Mouse (Mus musculus): ENCODE data around the gene Idh3a. TPM values are rescaled to one million over a fixed set of nuclear protein-coding genes. Genes with fewer than 3 reads are reported as not detected.

The Idh3a gene
- total RNA-seq, 2 experiments from 2014 or later = 194 to 212 TPM

DNA sequence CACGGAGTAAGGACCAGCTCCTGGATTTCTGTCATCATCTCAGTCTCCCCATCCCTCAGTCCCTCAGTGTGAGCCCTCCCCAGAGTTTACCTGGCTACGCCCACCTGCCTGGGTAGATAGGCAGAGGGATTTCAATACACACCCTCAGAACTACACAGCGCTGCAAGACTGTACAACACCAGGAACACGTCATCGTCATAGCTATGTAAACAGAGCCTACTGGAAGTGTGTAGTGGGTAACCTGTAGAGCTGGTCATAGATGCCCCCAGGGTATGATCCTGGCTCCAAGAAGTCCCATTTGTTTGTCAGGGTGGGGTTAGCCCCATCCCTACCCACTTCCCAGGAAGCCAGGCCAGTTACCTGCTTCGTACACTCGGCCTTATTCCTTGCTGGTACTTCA lies 57.0 kb downstream of the Idh3a start:
- DNase-seq (ENCODE audit: low spot score in 2 of 2) = no peak

DNA sequence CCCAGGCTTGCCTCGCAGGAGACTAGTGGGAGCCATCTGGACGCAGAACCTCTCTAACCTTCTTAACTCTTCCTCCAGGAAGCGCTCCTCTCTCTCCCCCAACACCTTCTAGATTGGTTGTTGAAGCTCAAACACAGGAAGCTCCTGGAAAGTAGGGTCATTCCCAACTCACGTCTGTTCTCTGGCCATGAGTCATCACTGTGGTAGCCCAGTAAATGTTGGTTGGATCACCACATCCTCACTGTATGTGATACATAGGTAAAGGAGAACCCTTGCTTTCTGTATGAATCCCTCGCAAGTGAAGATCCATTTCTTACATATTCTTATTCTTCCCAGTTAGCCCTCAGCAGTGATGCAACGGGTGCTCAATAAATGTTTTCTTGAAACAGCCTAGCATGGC lies 59.4 kb downstream of the Idh3a start:
- no peak for DNase-seq (ENCODE audit: low spot score in 2 of 2)

DNA sequence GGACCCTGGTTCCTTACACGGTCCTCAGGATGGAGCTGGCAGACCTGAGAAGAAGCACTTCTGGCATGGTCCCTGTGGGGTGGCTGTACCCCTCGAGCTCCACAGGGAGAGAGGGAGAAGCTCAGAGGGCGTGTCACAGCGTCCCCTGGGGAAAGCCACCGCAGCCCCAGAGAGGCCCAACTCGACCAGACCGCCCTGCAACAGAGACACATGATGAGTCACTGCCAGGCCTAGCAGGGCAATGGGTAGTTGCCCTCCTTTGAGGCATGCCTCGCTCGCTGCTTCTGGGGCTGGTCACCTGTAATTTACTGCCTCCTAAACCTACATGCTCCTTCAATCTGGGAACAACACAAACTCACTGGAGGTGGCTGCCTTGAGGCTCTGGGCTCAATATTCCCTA lies 60.1 kb downstream of the Idh3a start:
- no peak for DNase-seq (ENCODE audit: low spot score in 2 of 2)

DNA sequence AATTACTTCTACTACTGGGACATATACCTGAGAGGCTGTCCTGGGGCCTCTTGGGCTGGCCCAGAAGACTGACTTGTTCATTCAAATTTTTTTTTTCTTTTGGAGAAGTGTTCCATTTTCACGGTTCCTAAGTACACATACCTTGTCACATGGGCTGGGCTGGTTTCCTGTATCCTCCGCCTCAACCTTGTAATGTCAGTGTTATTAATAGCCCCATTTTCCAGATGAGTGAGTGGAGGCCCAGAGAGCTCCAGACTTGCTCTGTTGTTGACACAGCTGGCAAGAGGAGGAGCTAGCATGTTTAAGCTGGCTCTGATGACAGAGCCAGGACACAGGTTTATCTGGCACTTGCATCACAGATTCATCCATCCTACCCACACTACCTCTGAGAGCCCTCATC lies 61.3 kb downstream of the Idh3a start:
- no peak for DNase-seq (ENCODE audit: low spot score in 2 of 2)

DNA sequence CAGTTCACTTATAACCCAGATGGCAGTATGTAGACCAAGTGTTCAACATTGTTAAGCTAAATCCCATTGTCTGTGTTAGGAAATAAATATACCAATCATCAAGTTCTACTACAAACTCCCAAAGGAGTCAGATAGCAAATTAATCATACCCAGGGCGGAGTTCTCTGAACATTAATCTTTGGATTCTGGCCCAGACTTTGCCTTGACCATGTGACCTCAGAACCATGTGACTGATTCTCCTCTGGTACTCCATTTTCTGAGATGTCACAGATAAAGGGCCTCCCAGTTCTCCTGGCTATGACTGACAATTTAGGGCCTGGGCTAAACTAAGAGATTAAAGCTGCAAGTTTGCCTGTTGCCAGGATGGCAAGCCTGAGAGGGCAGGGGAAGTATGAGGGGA lies 63.2 kb downstream of the Idh3a start:
- no peak for DNase-seq (ENCODE audit: low spot score in 2 of 2)

GRCm38 (mm10) chr9:54652778-54653177 lies 66.6 kb downstream of the Idh3a start:
- DNase-seq (ENCODE audit: low spot score in 2 of 2) = no peak

Other genes with a start within 250 kb of the Idh3a start
- gene Dmxl2, start 84.7 kb upstream of the Idh3a start, total RNA-seq (2021) = 100 to 1,000 TPM; 198 to 199 TPM
- gene Sh2d7, start 47.4 kb upstream of the Idh3a start, total RNA-seq (2021) = not detected
- gene Cib2, start 26.1 kb upstream of the Idh3a start, total RNA-seq (2021) = 10 to 100 TPM; 28.1 to 28.4 TPM
- gene Acsbg1, start 75.5 kb downstream of the Idh3a start, total RNA-seq (2021) = 100 to 1,000 TPM; 109 to 126 TPM
- gene Dnaja4, start 112.5 kb downstream of the Idh3a start, total RNA-seq (2021) = 10 to 100 TPM; 49.6 to 51.2 TPM
- gene Wdr61, start 148.2 kb downstream of the Idh3a start, total RNA-seq (2021) = 10 to 100 TPM; 58.9 to 60.0 TPM
- gene Crabp1, start 178.4 kb downstream of the Idh3a start, total RNA-seq (2021) = 1 to 10 TPM; 1.8 to 4.8 TPM

Data from left cerebral cortex, adult 18-20 months (tissue).